Mouse (Mus musculus) MEL (cell line): ENCODE measurements at regions not wholly inside any gene's neighbourhood (a gene's known extent, or its start where the extent isn't known, plus 50 kb on each side); places are given as distances from the start of the nearest gene placed in this dataset.

Experiments
- DNase-seq: peaks from one replicate; pipeline ENCODE4 v3.0.0; 2011; ENCODE audit warnings: low read depth, low spot score
- H3K27ac ChIP-seq: 2 replicates; pipeline ENCODE4 v1.5.1; 2012; ENCODE audit warnings: low read depth, mild to moderate bottlenecking, control low read depth, low read length, moderate library complexity; ENCODE audit not compliant: control insufficient read depth
- H3K27me3 ChIP-seq, 2 experiments: fragments of 150-350 bp in 1 of 2; sonication (generic) in 1 of 2; 2 replicates each; pipeline ENCODE4 v1.6.1; 2012; ENCODE audit warnings: low read length in 2 of 2, mild to moderate bottlenecking in 2 of 2, improper control_type of control experiment in 1 of 2, moderate library complexity in 1 of 2; ENCODE audit not compliant: insufficient read depth in 2 of 2, control insufficient read depth in 1 of 2
- H3K36me3 ChIP-seq, 2 experiments: 2 replicates each; pipeline ENCODE4 v1.6.1; 2012 to 2014; ENCODE audit warnings: low read length in 2 of 2, improper control_type of control experiment in 1 of 2, inconsistent platforms in 1 of 2, mild to moderate bottlenecking in 1 of 2; ENCODE audit not compliant: insufficient read depth in 2 of 2, control insufficient read depth in 1 of 2
- H3K4me1 ChIP-seq, 2 experiments: fragments of 150-350 bp in 1 of 2; sonication (generic) in 1 of 2; 2 replicates each; pipeline ENCODE4 v1.6.1; 2012; ENCODE audit warnings: low read length in 2 of 2, improper control_type of control experiment in 1 of 2, mild to moderate bottlenecking in 1 of 2; ENCODE audit not compliant: insufficient read depth in 2 of 2, control insufficient read depth in 1 of 2
- H3K4me3 ChIP-seq, 2 experiments: fragments of 150-350 bp in 1 of 2; sonication (generic) in 1 of 2; 2 replicates each; pipeline ENCODE4 v1.5.1; 2012; ENCODE audit warnings: low read depth in 2 of 2, low read length in 2 of 2, mild to moderate bottlenecking in 2 of 2, moderate library complexity in 2 of 2, control low read depth in 1 of 2, improper control_type of control experiment in 1 of 2; ENCODE audit not compliant: control insufficient read depth in 1 of 2, insufficient read depth in 1 of 2
- H3K79me2 ChIP-seq: 2 replicates; pipeline ENCODE4 v1.6.1; 2012; ENCODE audit warnings: mild to moderate bottlenecking, low read length, moderate library complexity; ENCODE audit not compliant: control insufficient read depth, poor library complexity, insufficient read depth
- H3K9ac ChIP-seq: 2 replicates; pipeline ENCODE4 v1.6.1; 2012; ENCODE audit warnings: low read depth, mild to moderate bottlenecking, control low read depth, low read length, moderate library complexity; ENCODE audit not compliant: control insufficient read depth, poor library complexity, severe bottlenecking
- H3K9me3 ChIP-seq: fragments of 150-350 bp; sonication (generic); replicated peaks from 2 replicates; pipeline ENCODE4 v1.6.1; 2012; ENCODE audit warnings: mild to moderate bottlenecking, low read length, improper control_type of control experiment, moderate library complexity; ENCODE audit not compliant: insufficient read depth
- BHLHE40 ChIP-seq: IDR thresholded peaks from 2 replicates; pipeline ENCODE4 v1.6.1; 2012; ENCODE audit warnings: low read depth, mild to moderate bottlenecking, inconsistent platforms, low read length, improper control_type of control experiment, borderline replicate concordance
- CHD1 ChIP-seq: IDR thresholded peaks from 2 replicates; pipeline ENCODE4 v1.6.1; 2012; ENCODE audit warnings: low read depth, mild to moderate bottlenecking, inconsistent platforms, low read length, improper control_type of control experiment
- CHD2 ChIP-seq: IDR thresholded peaks from 2 replicates; pipeline ENCODE4 v1.6.1; 2011; ENCODE audit warnings: low read length, improper control_type of control experiment
- CTCF ChIP-seq, 3 experiments: IDR thresholded peaks in 2 of 3; conservative IDR thresholded peaks in 1 of 3; 2 replicates each; pipeline ENCODE4 v1.5.1; 2011 to 2012; ENCODE audit warnings: low read length in 3 of 3, low read depth in 2 of 3, mild to moderate bottlenecking in 2 of 3, improper control_type of control experiment in 1 of 3, inconsistent platforms in 1 of 3, mixed read lengths in 1 of 3, moderate library complexity in 1 of 3; ENCODE audit not compliant: control insufficient read depth in 1 of 3, insufficient read depth in 1 of 3, poor library complexity in 1 of 3, severe bottlenecking in 1 of 3
- EP300 ChIP-seq, 2 experiments: IDR thresholded peaks; 2 replicates each; pipeline ENCODE4 v1.6.1; 2011; ENCODE audit warnings: improper control_type of control experiment in 2 of 2, low read length in 2 of 2, low read depth in 1 of 2, mild to moderate bottlenecking in 1 of 2
- ETS1 ChIP-seq: IDR thresholded peaks from 2 replicates; pipeline ENCODE4 v1.6.1; 2012; ENCODE audit warnings: low read depth, mild to moderate bottlenecking, inconsistent platforms, low read length, improper control_type of control experiment, moderate library complexity
- GATA1 ChIP-seq: IDR thresholded peaks from 2 replicates; pipeline ENCODE4 v1.6.1; 2011; ENCODE audit warnings: low read depth, low read length, improper control_type of control experiment
- HCFC1 ChIP-seq: IDR thresholded peaks from 2 replicates; pipeline ENCODE4 v1.6.1; 2012; ENCODE audit warnings: low read depth, mild to moderate bottlenecking, inconsistent platforms, low read length, improper control_type of control experiment, moderate library complexity
- JUND ChIP-seq: IDR thresholded peaks from 2 replicates; pipeline ENCODE4 v1.6.1; 2011; ENCODE audit warnings: low read depth, mild to moderate bottlenecking, improper control_type of control experiment, low read length
- MAFK ChIP-seq: IDR thresholded peaks from 2 replicates; pipeline ENCODE4 v1.6.1; 2011; ENCODE audit warnings: low read depth, mild to moderate bottlenecking, low read length, improper control_type of control experiment, borderline replicate concordance
- MAZ ChIP-seq: IDR thresholded peaks from 2 replicates; pipeline ENCODE4 v1.6.1; 2012; ENCODE audit warnings: low read depth, mild to moderate bottlenecking, inconsistent platforms, low read length, improper control_type of control experiment
- MYB ChIP-seq: IDR thresholded peaks from 2 replicates; pipeline ENCODE4 v1.6.1; 2011; ENCODE audit warnings: mild to moderate bottlenecking, low read depth, low read length, improper control_type of control experiment
- MYC ChIP-seq: IDR thresholded peaks from 2 replicates; pipeline ENCODE4 v1.6.1; 2011; ENCODE audit warnings: low read depth, mild to moderate bottlenecking, low read length, improper control_type of control experiment, moderate library complexity
- POLR2AphosphoS2 ChIP-seq: IDR thresholded peaks from 2 replicates; pipeline ENCODE4 v1.6.1; 2011; ENCODE audit warnings: low read length, improper control_type of control experiment
- RCOR1 ChIP-seq: IDR thresholded peaks from 2 replicates; pipeline ENCODE4 v1.6.1; 2012; ENCODE audit warnings: low read depth, mild to moderate bottlenecking, inconsistent platforms, low read length, improper control_type of control experiment
- TBP ChIP-seq: IDR thresholded peaks from 2 replicates; pipeline ENCODE4 v1.8.0; 2011; ENCODE audit warnings: low read depth, low read length, improper control_type of control experiment
- USF1 ChIP-seq: IDR thresholded peaks from 2 replicates; pipeline ENCODE4 v1.6.1; 2014; ENCODE audit warnings: low read depth, mild to moderate bottlenecking, inconsistent platforms, low read length, improper control_type of control experiment, moderate library complexity
- USF2 ChIP-seq, 2 experiments: IDR thresholded peaks; 2 replicates each; pipeline ENCODE4 v1.6.1; 2011 to 2012; ENCODE audit warnings: improper control_type of control experiment in 2 of 2, low read length in 2 of 2, borderline replicate concordance in 1 of 2, inconsistent platforms in 1 of 2, low read depth in 1 of 2, mild to moderate bottlenecking in 1 of 2; ENCODE audit not compliant: insufficient read depth in 1 of 2
- ZKSCAN1 ChIP-seq: IDR thresholded peaks from 2 replicates; pipeline ENCODE4 v1.6.1; 2012; ENCODE audit warnings: low read depth, mild to moderate bottlenecking, inconsistent platforms, low read length, improper control_type of control experiment, moderate library complexity
- ZNF384 ChIP-seq: IDR thresholded peaks from 2 replicates; pipeline ENCODE4 v1.6.1; 2012; ENCODE audit warnings: low read depth, mild to moderate bottlenecking, inconsistent platforms, low read length, improper control_type of control experiment

- H3K9me3 ChIP-seq: no peaks in the 10 kb centered on the region
- no peak overlapping the region for H3K9ac ChIP-seq
- no peaks in the 10 kb centered on the region for H3K36me3 ChIP-seq
- H3K27me3 ChIP-seq: no peaks in the 10 kb centered on the region
- no peak for DNase-seq
- no peak overlapping the region for H3K27ac ChIP-seq
- no peak overlapping the region for H3K4me3 ChIP-seq
- no peaks in the 10 kb centered on the region for H3K4me1 ChIP-seq
- H3K79me2 ChIP-seq: no peaks in the 10 kb centered on the region
- TF ChIP-seq USF1: no peak
- TF ChIP-seq ZKSCAN1: no peak
- no peak for TF ChIP-seq CHD2
- no peak for TF ChIP-seq EP300 (IDR thresholded peaks at IDR 0.05; ENCODE audit: low read depth in 1 of 2, low read length in 2 of 2)
- no peak for TF ChIP-seq HCFC1
- no peak for TF ChIP-seq BHLHE40
- no peak for TF ChIP-seq TBP
- no peak for TF ChIP-seq RCOR1
- TF ChIP-seq MYB: no peak
- TF ChIP-seq MYC: no peak
- no peak for TF ChIP-seq USF2 (IDR thresholded peaks at IDR 0.05; ENCODE audit: borderline replicate concordance in 1 of 2, insufficient read depth in 1 of 2, low read depth in 1 of 2, low read length in 2 of 2)
- TF ChIP-seq ETS1: no peak
- no peak for TF ChIP-seq ZNF384
- TF ChIP-seq CTCF (IDR thresholded peaks at IDR 0.05 in 2 of 3, conservative IDR thresholded peaks at IDR 0.05 in 1 of 3; ENCODE audit: control insufficient read depth in 1 of 3, insufficient read depth in 1 of 3, low read depth in 2 of 3, low read length in 3 of 3, poor library complexity in 1 of 3, severe bottlenecking in 1 of 3): no peak
- TF ChIP-seq GATA1: no peak
- TF ChIP-seq MAFK: no peak
- TF ChIP-seq MAZ: no peak
- no peak for TF ChIP-seq JUND
- TF ChIP-seq, all 39 proteins: peak for 0
These were observed 320.3 kb upstream of the Gm9747 start for GRCm38 (mm10) chr1:81912607-81913006.

- Histone ChIP-seq H3K27me3 (no peaks in the 10 kb centered on the region), H3K9me3 (no peaks in the 10 kb centered on the region), H3K27ac (no peak overlapping the region), H3K79me2 (no peaks in the 10 kb centered on the region), H3K4me3 (no peak overlapping the region), H3K9ac (no peak overlapping the region), H3K4me1 (no peaks in the 10 kb centered on the region), H3K36me3 (no peaks in the 10 kb centered on the region)
- TF ChIP-seq MAFK (no peak), CHD1 (no peak), POLR2AphosphoS2 (no peak), JUND (no peak), CTCF (IDR thresholded peaks at IDR 0.05 in 2 of 3, conservative IDR thresholded peaks at IDR 0.05 in 1 of 3; ENCODE audit: control insufficient read depth in 1 of 3, insufficient read depth in 1 of 3, low read depth in 2 of 3, low read length in 3 of 3, poor library complexity in 1 of 3, severe bottlenecking in 1 of 3) (no peak), GATA1 (no peak)
- no peak for DNase-seq
These were observed 319.3 kb upstream of the Gm9747 start for GRCm38 (mm10) chr1:81913561-81913964.
